Mouse (Mus musculus) thymus, postnatal 10 days (tissue): ENCODE measurements around the gene Sh3gl2.

Experiments used
- DNase-seq, 2 experiments: peaks; one replicate each; pipeline ENCODE4 v3.0.0; 2021; ENCODE audit warnings: low spot score in 2 of 2

The Sh3gl2 gene

GRCm38 (mm10) chr4:85416466-85416865 is 211.5 kb downstream of the Sh3gl2 start:
- DNase-seq = no peak

DNA sequence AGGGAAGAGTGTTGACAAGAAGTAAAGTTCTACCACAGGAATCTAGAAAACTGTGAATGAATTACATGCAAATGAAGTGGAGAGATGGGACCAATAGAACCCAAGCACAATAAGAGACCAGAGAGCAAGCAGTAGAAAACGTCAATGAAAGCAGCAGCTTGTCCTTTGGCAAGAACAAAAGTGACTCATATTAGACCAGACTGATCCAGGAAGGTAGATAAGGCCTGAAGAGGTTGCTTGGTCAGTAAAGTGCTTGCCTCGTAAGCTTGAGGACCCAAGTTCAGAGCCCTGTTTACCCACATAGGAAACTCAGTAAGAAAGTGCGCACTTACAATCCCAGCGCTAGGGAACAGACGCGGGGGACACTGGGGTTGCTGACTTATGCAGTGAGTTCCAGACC is 215.5 kb downstream of the Sh3gl2 start:
- DNase-seq = no peak

DNA sequence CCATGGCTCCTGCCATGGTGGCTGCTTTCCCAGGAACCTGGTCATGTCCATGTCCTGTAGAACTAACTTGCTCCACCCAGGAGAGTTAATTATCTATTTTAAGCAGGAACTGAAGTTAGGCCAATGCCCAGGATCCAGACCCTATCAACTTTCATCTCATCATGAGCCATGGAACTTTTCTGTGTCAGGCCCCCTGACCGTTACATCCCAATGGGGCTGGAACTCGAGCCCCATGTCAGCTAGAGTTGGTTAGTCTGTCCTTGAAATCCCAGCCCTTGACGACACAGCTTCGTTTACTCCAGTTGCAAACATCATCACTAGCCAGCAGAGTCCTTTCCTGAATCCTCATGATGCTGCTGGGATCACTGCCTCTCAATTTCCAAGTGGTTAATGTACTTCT is 221.3 kb downstream of the Sh3gl2 start:
- DNase-seq = no peak

DNA sequence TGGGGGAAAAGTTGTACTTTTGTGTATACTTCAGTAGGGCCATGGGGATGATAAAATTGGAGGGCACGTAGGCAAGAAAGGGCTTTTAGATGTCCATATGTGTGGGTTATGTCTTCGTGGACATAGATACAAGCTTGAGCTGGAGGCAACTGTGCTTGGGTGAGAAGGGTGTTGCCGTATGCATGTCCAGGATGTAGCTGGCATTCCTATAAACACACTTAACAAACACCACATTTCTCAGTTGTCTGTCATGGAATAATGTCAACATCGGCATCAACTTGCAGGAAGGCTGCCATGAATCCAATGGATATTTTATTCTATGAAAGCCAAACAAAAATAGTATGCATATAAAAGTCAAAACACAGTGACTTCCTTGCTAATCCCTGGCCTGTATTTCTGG is 227.9 kb downstream of the Sh3gl2 start:
- no peak for DNase-seq

- DNase-seq = no peak
These were observed 229.8 kb downstream of the Sh3gl2 start for GRCm38 (mm10) chr4:85434734-85435133.

DNA sequence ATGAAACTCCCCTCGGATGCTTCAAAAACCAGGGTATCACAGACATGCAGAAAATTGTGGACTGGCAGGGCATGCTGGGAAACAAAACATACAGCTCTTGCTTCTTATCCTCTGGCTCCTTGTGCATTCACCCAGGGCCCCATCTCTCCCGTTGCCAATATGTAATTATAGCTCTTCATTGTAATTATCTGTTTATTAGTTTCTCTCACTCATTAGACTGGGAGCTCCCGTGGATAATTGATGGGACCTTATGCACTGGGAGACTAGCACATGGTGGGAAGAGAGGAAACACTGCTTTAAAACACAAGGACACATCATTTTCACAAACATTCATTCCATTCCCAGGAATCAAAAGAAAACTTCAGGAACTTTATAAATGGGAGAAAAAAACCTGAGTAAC is 233.9 kb downstream of the Sh3gl2 start:
- no peak for DNase-seq

DNA sequence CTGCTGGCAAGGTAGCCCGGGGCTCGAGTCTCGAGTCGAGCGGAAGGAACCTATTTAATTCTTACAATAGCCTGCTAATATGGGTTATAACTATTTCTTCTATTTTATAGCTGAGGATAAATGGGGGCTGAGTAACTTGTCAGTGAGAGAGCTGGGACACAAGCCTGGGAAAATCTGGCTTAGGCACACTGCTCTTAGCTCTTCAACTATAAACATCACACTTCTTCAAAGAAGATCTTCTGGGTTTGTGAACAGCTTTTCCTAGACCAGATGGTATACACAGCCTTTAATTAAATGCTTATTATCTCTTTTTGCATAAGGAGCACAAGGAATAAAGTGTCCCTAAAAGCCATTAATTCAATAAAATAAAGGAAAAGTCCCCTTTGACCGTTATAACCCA is 278.7 kb downstream of the Sh3gl2 start:
- no peak for DNase-seq

- DNase-seq = no peak
These were observed 281.5 kb downstream of the Sh3gl2 start for GRCm38 (mm10) chr4:85486316-85486946.

DNA sequence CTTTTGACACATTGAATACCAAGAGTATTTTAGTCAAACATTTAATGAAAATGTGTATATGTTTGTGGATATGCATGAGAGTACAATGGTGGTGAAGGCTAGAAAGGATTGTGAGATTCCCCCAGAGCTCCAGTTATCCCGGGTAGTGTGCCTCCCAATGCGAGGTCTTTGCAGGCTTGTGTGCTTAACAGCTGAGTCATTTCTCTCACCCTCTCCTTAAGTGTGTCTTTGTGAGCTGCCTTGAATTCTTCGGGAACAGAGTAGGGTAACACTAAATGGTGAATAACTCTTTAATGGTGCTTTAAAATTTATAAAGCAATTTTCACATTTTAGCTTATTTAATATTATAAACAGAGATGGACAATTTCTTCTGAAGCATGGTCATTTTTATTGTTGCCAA is 300.8 kb downstream of the Sh3gl2 start:
- DNase-seq = no peak

- no peak for DNase-seq
These were observed 302.1 kb downstream of the Sh3gl2 start for GRCm38 (mm10) chr4:85506976-85507375.

DNA sequence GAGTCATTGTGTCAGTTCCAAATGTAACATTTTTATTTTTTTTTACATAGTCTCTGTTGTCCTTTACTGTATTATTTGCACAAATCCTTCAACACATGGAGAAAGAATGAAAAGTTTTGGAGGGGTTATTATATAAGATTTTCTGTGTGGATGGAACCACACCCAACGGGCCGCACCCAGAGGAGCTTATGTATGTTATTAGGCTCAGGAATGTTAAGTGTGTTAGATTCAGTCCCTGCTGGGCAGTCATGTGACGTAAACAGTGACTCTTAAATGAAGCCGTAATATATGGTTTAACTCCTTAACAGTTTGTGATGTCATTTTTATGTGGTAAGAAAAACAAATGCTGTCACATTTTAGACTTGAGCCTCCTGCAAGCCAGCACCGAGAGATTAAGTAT is 302.6 kb downstream of the Sh3gl2 start:
- no peak for DNase-seq

- DNase-seq = no peak
These were observed 308.4 kb downstream of the Sh3gl2 start for GRCm38 (mm10) chr4:85513288-85513687.

GRCm38 (mm10) chr4:85513792-85514191 is 308.9 kb downstream of the Sh3gl2 start, which contains the start of gene Adamtsl1:
Gene Adamtsl1 (plus strand): TSS chr4:85514172.
- no peak for DNase-seq

DNA sequence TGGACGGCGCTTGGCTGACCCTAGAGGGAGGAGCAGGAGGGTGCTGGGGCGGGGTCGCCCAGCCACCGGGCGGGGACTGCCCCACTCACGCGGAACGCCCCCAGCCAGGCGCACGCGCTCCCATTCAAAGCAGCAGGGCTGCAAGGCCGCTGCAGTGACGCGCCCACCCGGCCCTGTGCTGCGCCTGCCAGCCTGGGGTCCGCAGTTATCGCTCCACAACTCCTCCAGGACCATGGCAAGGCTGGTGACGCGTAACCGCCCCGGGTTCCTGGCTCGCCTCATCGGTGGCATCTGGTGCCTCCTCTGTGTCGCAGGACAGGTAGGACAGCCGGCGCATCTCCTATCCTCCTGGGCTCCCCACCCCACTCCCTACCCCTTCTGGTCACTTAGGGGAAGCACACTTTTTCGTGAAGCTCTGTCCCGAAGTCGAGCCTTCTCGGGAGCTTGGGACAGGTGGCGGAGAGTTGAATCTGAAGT is 309.3 kb downstream of the Sh3gl2 start:
- DNase-seq = no peak

- DNase-seq = no peak
These were observed 322.1 kb downstream of the Sh3gl2 start for GRCm38 (mm10) chr4:85526966-85527566.

DNA sequence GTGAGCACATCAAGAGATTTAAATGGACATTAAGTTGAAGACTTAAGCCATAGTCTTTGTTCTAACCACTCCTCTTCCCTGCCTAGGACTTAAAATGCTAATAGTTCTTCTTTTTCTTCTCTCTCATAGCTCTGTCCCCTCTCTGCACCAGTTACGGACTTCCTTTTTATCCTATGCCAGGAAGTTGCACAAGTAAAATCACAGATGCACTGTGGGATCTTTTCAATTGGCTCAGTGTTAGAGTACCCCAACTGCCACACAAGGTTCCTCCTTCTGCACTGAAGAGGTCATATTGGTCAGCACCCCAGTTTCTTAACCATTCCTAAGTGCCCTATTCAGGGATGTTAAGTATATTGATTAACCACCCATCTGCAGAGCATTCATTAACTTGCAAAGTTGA is 324.9 kb downstream of the Sh3gl2 start:
- DNase-seq = no peak

- no peak for DNase-seq
These were observed 334.8 kb downstream of the Sh3gl2 start for GRCm38 (mm10) chr4:85539677-85540076.

DNA sequence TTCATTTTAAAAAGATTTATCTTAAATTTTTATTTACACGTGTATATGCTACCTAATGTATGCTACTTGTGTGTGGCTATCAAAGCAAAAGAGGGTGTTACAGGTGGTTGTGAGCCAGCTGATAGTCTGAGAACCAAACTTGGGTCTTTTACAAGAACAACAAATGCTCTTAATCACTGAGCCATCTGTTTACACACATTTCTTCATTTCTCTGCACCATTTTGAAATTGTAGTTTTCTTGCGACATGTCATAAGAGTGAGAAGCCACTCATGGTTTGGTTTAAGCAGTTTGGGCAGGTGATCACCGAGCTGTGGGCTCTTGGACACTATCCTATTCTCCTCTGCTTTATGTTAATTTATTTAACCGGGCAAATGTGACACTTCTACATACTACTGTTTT is 338.3 kb downstream of the Sh3gl2 start:
- no peak for DNase-seq

- no peak for DNase-seq
These were observed 349.8 kb downstream of the Sh3gl2 start for GRCm38 (mm10) chr4:85554696-85555095.

GRCm38 (mm10) chr4:85559753-85560152 is 354.8 kb downstream of the Sh3gl2 start:
- no peak for DNase-seq

DNA sequence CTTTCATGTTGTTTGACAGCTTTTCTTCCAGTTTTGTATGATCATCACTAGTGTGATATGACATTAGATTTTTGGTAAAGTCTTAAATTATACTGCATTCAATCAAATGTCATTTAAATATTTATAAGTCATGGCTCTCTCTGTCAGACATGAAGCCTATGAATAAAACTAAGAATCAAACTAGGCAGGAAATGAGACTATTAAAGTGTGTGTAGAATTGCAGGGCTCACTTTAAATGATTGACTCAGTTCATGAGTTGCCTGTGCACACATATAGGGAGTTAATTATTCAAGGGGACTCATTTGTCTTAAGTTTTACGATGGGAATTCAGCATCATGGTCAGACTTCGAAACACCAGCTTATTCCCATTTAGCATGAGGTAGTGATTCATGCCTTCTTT is 380.5 kb downstream of the Sh3gl2 start:
- no peak for DNase-seq

DNA sequence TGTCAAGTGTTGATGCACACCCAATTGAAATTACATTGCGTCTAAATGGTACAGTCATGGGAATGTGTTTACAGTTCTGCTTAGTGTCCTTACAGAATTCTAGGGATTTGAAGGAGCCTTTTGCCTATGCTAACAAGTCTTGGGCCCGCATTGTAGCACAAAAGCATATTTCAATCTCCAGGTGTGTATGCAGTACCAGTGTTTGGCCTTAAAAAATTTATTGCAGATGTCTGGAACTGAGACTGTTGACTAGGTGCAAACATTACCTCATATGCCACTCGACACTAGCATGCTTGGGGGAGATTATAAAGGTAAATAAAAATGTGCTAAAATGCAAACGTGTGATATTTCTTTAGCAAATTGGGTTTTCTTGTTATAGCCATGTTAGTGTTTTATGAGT is 384.0 kb downstream of the Sh3gl2 start:
- DNase-seq = no peak

- no peak for DNase-seq
These were observed 386.1 kb downstream of the Sh3gl2 start for GRCm38 (mm10) chr4:85591037-85591436.

GRCm38 (mm10) chr4:85594159-85594558 is 389.2 kb downstream of the Sh3gl2 start:
- DNase-seq = no peak
